Mouse (Mus musculus): Measurements from ENCODE around the gene Cntnap2. TPM values are rescaled to one million over a fixed set of nuclear protein-coding genes. Genes with fewer than 3 reads are reported as not detected.

Gene Cntnap2
- total and polyA plus RNA-seq, 3 experiments = 0.56 to 2.6 (median 0.78) TPM

DNA sequence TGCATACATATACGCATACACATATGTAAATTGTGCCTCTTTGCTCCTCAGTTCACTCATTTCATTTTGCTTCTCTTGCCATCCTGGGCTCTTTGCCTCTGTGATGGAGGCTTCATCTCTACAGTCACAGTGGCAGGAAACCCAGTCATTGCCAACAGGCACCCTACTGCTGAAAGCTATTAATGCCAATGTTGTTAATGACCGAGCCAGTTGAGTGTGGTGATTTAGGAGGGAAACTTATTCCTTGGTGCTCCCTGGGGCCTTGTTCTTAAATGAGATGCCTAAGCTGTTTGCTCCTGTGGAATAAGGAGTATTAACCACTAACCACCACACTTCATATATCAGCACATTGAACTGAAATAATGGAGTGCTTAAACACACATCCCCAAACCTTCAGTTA is 1640.2 kb downstream of the Cntnap2 start:
- DNase-seq = no peak

DNA sequence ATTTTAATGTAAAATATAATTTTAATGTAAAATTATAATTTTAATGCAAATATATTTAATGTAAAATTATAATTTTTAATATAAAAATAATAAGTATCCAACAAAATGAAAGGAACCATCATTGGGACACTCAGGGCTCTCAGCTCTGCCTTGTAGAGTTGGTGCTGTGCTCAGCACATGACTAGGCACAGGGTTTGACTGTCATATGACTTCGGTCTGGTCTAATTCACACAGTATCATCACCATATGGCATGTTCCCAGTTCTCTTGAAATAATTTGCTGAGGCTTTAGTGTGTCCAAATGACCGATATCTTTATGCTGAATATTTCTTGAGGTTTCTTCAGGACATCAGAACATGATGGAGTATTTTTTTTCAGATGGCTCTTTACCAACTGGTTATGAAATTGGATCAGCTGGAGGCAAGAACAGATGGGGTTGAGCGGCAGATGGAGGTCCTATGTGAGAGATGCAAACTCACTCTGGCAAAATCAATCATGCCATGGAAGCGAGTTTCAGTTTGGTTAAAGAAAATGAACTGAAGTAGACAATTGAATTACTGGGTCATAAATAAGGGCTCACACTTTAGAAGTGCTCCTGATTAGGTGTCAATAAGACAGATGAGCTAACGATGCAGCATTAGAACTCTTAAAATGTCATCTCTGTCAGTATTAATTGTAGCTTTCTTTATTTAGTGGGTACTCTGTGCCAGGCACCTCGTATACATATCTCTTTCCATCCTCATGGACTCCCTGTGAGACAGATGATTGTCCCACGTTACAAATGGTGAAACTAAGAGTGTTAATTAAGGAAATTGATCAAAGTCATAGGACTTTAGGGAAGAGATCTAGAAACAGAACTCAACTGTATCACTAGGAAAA is 1645.4 kb downstream of the Cntnap2 start:
- DNase-seq = no peak

DNA sequence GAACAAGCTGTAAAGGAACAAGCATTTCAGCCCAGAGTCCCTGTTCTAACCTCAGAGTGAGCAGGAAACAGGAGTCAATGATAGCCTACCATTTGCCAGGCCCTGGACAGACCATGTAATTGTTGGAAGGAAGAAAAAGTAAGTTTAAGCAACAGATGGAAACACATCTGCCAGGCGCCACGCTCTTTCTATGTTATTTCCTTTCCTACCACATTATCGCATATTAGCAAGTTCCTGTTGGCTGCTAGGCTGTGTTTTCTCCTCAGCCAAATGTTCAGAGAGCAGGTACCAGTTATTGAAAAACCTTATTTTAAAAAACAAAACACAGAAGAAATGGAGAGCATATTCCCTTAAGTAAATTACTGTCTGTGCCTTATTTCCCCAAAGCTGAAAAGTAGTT is 1646.8 kb downstream of the Cntnap2 start:
- DNase-seq = no peak

DNA sequence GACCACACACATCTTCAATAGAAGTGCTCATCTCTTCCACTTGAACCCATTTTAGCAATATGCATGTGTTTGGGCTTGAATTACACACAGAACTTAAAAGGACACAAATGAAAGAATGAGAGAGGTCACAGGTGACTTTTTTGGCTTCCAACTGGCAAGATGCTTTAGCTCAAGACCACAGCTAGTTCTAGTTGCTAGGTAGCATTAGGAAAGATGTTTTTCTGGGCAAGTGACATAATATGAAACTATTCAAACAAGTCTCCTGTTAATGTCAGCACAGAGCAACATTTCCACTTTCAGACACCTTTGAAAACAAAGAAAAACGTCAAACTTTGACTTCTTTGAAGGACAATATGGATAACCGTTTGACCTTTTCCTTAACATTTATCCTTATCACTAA is 1657.4 kb downstream of the Cntnap2 start:
- DNase-seq = no peak

DNA sequence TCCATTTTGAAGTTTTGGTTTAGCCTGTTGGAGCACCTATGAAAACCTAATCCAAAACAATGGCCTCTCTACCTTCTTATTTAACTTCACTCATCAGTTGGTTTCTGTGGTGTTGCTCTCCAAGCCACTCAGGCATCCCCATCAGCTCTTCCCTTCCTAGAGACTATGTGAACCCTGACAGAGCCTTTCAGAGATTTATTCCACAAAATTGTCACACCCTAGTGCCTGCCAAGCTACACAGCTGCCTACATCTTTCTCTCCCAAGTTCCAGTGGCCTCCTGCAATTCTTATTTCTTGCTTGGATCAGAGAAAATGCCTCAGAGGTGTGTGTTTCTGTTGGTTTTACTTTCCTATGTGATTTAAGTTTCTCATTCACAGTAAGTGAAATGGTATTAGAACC is 1674.6 kb downstream of the Cntnap2 start:
- no peak for DNase-seq

DNA sequence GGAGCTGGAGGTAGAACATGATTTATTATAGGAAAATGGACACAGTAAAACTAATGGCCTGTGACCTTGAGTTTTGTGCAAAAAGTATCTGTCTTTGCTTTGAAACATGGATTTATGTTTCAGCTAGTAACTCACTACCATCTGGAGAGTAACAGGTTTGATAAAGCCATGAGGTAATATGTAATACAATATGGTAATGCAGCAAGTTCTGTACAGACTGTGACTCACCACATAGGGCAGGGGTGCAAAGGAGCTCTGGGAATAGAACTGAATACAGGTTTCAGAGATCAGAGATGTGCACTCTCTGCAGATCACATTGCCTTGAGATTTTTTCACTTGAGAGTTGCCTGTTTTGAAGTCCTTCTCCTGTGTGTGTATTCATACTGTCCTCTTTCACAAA is 1689.3 kb downstream of the Cntnap2 start:
- no peak for DNase-seq

DNA sequence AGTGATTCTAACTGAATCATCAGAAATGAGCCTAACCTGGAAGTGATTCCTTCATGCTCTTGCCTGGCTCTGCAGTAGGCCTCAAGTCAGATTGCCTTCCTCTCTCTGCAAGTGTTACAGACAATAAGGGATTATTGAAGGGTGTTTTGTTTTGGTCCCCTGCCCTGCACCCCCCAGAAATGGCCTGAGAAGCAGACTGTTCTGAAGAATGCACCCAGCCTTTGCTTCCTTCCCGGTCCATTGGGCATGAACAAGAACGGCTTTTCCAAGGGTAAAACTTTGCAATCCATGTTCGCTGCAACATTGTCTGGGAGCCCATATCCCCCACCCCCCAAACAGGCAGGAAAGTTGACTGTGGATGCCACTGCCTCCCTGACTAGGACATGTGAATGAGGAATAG is 1704.3 kb downstream of the Cntnap2 start:
- no peak for DNase-seq

DNA sequence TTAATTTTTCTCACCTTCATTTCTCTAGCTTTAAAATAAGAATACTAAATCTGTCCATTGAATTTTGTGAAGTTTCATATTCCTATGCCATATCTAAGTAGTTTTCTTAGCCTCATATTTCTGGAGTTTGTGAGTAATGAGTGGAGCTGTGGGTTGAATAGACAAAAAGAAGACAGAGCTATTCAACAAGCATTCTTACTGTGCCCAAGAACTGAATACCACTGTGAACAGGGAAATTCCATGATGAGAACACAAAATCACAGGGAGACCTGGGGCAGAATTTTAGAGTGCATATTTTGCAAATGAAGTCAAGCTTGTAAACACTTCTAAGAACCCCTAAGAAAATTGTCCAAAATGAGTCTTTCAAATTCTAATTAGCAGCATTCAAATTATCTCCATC is 1715.4 kb downstream of the Cntnap2 start:
- no peak for DNase-seq

DNA sequence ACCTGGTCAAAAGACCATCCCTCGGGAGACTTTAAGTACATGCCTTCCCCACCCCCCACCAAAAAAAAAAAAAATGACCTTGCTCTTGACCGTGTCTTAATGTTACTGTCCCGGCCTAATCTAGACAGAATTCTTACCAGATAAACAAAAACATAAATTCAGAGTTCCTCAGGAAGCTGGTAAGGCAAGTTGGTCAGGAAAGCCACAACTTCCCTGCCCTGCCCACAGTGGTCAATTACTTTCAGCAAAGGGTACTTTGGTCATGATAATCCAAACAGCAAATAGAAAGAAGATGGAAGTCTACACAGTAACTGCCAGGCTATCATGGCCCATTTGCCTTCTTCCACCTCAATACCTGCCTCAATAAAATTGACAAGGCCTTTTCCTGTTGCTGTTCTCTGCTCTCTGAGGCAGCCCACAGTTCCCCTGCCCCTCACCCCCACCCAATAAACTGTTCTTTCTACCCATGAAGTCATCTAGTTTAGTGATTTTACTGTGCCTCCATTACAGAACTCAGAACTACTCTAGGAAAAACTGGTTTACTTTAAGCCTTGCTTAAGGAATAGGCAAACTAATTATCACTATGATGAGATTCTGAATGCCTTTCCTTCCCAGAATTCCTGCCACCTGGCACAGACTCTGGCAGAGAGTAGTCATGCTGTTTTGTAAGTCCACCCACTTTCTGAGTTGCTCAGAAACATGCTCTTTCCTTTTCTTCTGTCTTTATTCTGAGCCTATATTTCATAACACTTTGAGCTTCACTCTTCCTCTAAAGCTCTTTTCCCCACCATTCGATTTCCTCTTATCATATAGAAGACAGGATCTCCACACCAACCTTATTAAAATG is 1743.3 kb downstream of the Cntnap2 start:
- DNase-seq = no peak

DNA sequence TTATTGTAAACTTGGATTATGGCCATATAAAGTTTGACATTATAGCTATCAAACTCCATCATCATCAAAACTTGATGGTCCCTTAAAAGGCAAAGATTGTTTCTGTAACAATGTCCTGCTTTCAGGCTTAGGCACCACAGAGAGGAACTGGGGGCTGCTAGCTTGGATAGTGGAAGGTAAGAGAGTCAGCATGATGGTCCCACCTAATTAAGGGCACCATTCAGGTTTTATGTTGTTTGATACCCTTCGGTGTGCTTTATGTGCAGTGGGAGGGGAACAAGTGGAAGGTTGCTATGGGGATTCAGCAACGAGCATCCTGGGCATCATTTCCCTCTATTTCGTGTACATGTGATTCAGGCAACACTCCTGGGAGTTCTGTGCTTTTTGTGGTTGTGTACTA is 1797.5 kb downstream of the Cntnap2 start:
- no peak for DNase-seq

DNA sequence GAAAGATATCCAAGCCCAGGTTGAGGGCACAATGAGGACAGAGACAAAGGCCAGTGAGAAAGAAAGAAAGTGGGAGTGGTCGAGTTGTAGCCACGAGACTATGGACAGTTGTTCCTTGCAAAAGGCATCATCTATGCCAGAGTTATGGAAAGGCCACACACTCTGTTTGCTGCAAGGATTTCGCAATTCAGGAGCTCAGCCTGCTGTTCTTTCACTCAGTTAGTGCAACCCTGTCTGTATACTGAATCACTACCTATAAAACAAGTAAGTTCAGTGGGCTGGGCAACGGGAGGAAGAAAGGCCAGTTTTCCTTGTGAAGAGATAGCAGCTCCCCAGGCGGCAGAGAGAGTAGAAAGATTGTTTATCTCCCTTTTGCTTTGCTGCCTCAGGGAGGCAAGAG is 1801.9 kb downstream of the Cntnap2 start:
- no peak for DNase-seq

DNA sequence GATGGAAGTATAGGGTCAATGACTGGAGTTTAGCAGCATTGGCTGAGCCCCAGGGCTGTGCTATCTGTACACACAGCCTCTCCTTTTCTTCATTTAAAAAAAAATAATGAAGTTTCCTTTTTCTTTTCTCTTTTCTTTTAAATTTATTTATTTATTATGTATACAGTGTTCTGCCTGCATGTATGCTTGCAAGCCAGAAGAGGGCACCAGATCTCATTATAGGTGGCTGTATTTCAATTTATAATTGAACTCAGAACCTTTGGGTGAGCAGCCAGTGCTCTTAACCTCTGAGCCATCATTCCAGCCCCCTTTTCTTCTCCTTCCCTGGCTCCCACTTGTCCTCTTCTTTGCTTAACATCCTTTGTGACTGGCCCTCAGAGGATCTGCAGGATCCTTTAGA is 1807.2 kb downstream of the Cntnap2 start:
- no peak for DNase-seq

DNA sequence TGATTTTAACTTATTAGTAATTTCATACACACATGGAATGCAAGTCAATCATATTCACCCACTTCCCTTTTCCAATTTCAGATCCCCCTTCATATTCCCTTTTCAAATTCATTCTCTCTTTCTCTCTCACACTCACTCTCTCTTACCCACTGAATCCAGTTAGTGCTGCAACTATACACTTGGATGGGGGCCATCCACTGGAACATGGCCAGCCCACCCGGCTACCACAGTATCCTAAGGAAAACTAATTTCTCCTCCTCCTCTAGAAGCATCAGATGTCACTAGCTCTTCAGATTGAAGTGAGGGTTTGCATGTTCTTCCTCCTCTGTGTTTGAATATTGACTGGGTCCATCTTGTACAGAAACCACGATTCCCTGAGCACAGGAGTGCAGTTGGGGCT is 1827.1 kb downstream of the Cntnap2 start:
- DNase-seq = no peak

DNA sequence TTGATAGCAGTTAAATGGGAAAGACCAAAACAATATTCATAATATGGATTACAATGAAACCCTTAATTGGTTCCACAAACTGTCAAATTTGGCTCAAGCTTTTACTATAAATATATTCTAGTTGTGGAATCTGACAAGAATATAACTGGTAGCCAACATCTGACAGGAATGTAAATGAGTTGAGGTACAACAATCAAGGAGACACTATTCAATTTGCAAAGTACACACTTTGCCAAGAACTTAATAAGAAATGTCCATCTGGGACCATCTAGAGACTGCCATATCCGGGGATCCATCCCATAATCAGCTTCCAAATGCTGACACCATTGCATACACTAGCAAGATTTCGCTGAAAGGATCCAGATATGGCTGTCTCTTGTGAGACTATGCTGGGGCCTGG is 1850.0 kb downstream of the Cntnap2 start:
- DNase-seq = no peak

DNA sequence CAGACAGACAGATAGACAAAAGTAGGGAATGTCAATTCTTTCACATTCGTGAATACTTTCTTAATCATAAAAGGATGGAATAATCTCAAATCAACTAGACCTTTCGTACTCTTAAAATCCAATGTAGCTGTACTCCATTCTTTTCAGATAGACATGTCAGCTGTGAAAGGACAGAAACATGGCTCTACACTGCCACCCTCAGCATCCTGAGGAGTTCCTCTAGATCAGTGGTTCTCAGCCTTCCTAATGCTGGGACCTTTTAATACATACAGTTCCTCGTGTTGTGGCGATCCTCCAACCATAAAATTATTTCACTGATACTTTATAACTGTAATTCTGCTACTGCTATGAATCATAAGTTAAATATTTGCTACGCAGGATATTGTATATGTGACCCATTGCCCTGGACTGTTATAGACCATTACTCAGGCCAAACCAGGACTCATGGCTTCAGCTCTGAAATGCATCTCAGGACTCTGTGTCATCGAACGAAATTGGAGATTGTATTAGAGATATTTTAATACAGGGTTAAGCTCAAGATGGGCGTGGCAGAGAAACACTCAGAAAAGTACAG is 1859.6 kb downstream of the Cntnap2 start:
- DNase-seq = no peak

DNA sequence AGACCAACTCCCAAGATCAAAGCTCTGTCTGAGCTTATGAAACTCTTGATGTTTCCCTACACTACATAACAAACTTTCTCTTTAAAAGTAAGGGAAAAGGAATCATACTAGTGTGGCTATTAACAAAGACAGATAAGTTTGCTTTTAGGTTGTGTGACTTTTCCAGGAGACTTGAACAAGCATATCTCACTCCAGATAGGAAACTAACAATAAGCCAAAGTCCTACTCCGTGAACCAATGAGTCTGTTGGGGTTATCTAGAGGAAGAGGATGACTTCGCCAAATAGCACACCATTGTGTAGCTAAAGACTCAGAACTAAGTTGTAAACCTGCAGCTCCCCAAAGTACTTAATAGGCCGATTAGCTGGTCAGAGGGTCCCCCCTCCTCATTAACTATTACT is 1860.8 kb downstream of the Cntnap2 start:
- DNase-seq = no peak

DNA sequence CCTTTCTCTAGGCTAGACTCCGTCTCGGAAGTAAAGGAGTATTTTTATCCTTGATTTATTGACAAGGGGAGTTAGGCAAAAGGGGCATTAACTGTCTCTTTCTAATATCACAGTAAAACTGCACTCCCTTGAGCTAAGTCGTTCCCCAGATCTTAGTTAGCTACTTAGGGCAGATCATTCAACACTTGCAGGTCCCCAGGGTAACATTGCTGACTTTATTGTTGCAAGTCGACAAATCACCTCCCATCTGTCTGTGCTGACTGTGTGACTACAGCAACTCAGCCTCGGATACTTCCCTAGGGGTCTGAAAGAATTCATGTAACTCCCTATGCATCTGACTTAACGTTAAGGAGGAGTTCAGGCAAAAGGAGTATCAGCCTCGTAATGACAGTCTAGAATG is 1865.6 kb downstream of the Cntnap2 start:
- no peak for DNase-seq

DNA sequence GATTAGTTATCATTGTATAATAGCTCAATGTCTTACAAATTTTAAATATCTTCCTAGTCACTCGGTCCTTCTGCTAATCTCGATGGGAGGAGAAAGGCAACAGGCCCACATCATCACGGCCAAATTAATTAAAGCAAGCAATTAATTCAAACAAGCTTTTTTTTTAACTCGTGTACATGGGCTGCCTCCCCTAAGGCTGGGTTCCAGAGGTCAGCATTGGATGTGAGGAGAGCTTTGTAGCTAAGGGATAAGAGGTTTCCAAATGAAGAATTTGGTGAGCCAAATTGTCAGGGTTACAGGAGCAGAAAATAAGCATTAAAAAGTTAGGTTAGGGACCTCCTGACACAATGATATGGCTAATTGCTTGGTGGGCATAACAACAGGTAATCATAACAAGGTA is 1886.5 kb downstream of the Cntnap2 start:
- DNase-seq = no peak

DNA sequence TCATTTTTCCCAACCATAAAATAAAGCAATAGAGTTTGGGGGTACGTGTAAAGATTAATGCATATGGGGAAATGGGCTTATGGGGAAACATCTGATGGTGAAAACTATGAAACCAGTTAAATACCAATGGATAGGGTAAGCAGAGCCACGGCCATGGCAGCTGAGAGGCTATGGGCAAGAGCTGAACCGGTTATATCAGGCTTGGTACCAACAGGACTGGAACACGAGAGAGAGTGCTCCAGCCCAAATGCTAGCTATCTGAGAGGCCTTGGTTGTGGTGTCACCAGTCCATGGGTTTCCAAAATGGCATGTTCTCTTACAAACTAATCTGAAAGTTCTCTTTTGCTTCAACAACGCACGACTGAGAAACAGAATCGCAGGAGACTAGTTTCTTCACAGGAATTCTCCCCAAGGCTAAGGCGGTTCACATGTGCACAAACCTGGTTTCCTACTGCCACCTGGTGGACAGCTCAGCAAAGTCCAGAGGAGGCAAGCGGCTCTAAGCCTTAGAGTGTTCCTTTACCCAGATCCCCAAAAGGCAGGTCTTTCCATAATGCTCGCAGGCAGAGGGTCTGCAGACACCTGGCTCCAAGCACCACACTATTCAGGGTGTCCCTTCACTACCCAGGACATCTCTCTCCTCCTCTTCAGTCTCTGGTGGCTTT is 1902.0 kb downstream of the Cntnap2 start:
- peak; percentile 57 for DNase-seq

DNA sequence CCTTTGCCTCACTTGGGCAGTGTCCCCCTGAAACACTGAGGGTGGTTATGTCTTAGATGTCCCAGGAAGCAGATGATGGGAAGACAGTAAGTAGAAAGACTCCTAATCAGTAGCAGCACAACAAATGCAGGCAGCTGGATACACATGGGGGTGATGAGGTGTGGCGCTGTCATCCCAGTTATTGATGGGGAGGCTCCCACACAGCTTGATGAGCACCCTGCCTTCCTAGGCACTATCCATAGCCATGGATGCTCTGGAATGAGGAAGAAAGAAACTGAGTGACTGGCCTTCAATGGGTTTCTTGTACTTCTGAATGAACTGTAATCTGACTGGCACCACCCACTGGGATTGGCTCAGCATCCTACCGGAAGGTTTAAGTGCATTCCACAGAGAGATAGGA is 1904.1 kb downstream of the Cntnap2 start:
- DNase-seq = no peak

DNA sequence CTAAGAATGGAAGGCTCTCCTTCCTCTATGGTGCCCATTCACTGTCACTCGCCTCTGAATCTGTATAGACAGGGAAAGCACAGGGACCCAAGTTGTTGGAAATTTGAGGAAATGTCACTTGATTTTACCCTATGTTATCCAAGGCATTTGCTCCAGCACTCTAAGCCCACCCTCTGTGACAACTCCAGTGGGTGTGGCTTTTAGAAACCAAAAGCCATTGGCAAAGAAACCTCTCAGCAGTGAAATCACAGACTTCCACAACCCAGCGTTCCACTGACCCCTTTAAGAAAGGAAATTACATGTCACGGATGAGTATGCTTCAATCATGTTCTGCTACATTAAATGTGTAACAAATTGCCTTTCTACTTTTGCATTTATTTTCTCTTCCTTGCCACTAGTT is 1904.5 kb downstream of the Cntnap2 start:
- DNase-seq = no peak

DNA sequence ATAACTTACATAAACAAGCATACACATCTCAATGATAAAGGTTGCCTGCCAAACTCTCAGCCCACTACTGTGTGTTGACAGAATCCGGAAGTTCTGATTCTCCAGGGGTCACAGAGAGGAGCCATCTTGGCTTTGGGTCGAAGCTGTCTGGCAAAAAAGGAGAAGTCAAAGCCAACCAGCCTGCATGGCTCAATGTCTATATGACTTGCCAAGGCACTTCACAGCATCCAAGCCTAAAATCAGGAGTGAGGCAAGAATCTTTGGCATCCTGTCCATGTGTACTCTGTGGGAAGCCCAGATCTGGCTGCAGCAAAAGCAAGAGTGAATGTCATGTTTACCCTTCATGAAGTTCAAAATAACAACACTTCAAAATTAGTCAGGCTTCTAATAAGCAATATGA is 1913.5 kb downstream of the Cntnap2 start:
- no peak for DNase-seq
